Mouse (Mus musculus) ovary, adult 18-20 months (tissue): ENCODE results near the gene Dolk.
A peak's percentile ranks its signal among the peaks of the same experiment; 100 is the strongest.

ENCODE experiments used
- DNase-seq: peaks from one replicate; pipeline ENCODE4 v3.0.0; 2022; ENCODE audit warnings: low spot score, mixed read lengths

The Dolk gene

DNA sequence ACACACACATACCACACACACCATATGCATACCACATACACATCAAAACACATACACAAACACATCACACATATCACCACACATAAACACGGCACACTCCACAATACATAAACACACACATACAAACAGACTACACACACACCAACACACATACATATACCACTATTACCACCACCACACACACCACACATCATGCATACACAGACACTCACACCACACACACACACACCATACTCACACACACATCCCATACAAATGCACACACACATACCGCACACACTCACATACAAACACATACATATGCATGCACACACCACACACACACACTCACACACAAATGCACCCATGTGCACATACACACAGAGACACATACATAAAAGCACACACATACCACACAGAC lies 18.7 kb downstream of the Dolk start:
- DNase-seq, result no peak

DNA sequence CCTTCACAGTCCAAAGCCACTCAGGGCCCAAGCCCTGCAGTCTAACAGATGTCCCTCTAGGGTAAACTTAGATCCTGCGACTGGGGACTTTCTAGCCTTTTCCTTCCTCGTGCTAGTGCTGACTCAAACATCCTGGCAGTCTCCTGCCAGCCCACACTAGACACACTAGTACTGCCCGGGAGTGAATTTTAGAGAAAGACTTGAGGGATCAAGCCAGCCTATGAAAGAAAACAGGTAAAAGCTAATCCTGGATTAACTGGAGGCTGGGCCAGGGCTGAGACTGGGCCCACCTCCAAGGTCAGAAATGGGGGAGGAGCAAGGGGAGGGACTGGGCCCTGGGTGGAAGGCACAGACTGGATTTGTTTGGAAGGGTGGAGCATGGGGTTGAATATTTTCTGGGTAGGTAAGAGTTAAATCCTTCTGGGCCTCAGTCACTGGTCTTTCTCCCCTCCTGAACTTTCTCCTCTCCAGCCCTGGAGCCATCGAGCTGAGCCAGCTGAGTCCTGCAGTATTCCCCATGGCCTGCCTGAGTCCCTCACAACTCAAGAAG lies 19.7 kb downstream of the Dolk start:
- peak; percentile 55 for DNase-seq

DNA sequence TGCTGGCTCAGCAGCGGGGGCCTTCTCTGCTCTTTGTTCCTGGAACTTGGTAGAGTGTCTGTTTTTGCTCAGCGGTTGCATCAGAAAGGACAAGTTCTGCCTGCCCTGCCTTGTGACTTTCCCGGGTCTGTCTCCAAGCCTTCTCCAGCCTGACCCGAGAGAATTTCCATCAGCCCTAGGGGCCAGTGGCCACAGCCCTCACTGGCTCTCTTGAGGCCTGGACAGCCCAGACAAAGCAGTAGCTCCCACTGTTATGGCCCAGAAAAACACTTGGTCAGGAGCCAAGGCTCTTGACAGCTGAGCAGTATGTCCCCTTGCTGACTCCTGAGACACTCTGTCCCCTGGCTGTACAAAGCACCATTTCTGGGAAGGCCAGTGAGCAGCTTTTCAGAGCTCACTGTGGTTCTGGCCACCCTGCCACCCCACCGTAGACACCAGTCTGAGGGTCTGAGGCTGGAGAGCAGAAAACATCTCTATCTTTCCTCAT lies 20.3 kb downstream of the Dolk start, which contains the start of gene Phyhd1:
Gene Phyhd1 (plus strand): TSS at position 437 of the 487 bp plus-strand sequence.
- peak; percentile 54 for DNase-seq

DNA sequence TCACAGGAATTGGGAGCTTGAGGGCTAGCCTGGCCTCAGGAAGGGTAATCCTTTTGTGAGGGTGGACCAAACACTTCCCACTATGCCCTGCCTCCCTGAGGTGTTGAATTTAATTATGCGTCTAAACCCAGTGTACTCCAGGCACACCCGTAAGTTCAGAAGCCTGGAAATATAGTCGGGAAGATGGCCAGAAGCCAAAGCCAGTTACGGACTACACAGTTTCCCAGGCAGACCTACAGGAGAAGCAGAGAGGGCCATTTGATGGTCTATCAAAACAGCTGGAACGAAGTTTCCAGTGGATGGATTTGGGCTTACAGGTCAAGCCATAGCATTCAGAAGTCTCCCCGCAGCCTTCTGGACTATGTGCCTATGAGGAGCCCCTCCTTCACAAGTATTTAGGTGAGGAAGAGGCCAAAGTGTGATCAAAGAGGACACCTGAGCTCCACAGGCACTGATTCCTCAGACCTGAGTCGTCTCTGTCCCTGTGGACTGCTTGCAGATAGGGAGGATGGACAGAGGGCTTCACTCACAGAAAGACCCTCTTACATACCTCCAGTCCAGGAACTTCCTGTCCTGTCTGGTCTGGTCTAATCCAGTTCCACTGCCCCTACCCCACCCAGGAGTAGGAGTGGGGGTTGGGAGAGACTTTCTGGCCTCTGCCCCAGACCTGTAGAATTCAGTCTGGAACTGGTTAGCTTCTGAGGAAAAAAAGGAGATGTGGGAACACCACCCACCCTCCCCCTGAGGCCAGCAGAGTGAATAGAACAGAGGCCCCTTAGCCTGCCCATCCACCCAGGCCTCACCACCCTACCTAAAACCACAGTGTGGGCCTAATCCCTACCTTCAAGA lies 21.2 kb downstream of the Dolk start:
- no peak for DNase-seq

DNA sequence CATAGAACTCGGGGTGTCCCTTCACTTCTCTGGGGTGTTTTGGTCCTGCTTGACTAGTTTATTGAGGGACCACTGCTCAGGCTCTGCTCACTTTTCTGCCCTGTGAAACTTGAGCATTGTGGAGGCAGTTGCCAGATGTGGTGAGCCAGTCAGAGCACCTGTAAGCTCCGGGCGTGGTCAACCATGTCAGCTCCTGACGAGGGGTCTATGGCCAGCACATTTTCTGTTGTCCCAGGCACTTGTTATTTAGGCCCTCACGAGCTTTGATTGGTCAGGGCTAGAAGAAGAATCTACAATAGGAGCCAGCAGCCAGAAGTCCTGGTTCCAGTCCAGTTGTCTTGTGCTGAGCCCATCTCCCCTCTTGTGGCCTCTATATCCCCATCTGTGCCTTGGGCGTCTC lies 22.3 kb downstream of the Dolk start:
- DNase-seq, result no peak

DNA sequence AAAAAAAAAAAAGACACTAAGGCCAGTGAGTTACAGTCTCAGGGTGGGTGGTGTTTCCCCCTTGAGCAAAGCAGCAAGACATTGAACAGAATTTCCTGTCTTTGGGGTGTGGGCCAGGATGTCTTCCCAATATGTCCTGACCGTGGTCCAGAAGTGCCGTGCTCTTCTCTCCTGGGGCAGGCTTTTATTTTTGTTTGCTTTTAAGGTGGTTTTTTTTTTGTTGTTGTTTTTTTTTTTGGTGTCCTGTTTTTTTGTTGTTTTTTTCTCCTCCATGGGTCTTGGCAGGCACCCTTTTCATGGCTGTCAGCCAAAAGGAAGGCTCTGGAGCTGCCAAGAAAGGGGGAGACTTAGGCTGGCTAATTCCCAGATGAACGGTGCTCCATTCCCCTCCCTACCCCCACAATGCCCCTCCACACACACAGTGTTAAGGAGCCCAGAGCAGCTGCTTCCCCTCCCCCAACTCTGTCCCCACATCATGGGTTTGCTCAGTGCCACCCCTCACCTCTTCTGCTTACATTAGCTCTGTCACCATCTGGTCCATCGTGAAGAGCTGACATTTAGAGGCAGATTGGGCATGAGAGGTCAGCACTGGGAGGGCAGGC lies 23.2 kb downstream of the Dolk start:
- peak; percentile 47 for DNase-seq

DNA sequence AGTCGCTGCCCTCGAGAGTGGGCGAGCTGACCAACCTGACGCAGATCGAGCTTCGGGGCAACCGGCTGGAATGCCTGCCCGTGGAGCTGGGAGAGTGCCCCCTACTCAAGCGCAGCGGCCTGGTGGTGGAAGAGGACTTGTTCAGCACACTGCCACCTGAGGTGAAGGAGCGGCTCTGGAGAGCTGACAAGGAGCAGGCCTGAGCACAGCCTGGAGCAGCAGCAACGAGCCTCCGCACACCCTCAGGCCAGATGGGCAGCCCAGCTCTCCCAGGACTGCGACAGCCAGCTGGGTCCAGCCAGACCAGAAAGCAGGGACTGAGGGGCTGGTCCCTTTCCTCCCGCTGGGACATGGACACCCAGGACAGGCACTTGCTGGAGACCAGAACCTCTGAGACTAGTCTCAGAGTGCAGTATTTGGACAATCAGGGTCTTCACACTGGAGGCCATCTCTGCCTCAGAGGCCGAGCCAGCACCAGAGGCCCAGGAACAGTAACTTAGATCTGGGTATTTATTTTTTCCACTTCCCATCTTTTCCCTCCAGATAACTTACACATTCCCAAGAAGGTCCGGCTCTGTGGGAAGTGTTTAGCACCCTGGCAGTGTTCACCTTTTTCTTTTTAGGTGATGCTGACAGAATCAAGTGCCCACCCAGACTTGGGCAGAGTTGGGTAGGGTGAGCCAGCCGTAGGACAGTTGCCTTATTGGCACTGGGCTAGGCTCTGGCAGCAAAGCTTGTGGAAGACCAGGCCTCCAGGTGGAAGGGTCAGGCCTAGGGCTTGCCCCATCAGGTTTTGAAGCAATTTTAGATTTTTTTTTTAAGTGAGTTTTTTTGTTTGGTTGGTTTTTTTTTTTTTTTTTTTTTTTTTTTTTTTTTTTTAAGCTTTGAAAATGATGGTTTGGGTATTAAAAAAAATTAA lies 24.0 kb downstream of the Dolk start:
- no peak for DNase-seq

DNA sequence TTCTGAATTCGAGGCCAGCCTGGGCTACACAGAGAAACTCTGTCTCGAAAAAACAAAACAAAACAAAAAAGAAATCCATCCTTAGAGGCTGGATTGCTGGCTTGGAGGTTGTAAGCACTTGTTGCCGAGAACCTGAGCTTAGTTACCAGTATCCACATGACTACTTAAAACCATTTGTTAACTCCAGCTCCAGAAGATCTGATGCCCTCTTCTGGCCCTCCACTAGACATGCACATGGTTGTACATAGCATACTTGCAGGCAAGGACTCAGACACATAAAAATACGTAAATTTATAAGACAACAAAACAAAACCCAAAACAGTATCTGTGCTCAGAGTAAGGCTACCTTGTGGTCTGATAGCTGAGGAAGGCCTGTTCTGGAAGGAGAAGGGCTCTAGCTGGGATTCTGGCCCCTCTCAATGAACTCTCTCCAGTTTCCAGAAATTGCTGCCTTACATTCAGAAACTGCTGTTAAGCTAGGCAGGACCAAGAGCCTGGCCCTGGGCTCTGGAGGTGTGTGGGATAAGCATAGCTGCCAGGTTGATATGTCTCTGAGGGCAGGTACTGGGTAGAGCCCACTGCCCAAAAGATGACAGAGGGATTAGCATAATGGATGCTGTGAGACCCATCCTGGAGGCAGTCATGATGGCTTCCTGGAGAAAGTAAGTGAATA lies 24.9 kb downstream of the Dolk start:
- no peak for DNase-seq

DNA sequence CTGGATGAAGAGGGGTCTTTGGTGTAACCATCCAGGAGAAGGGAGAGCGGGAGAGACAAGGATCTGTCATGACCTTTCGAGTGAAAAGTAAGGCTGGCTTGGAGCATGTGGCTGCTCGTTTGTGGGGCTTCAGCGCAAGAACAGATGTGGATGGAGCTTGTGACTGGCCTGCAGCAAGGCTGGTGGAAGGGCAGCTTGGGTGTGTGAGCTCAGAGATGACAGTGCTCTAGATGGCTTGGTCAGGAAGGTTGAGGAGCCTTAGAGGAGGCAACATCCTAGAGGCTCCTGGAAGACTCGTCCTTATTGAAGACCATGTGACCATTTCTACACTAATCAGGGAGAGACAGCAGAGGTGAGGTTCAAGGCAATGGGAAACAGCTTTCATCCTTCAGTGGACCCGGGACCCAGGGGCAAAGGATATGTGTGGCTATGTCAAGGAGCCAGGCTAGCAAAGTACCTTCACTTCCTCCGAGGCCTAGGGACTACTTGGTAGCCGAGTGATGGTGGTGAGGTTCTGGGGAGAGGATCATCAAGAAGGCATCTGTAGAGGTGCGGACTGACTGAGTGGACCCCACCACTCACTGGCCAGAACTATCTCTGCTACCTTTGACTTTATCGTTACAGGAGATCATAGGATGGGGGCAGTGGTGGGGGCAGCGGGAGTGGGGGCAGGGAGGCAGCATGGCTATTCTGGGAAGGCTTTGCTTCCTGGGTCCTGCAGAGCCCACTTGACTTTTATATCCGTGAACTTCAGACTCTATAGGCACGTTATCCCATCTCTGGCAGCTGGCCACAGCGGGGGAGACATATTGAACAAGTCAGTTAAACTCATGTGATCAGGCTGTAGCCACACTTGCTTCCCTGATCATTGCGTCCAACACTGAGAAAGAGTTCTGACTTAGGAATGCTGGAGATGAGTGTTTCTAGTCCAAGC lies 26.7 kb downstream of the Dolk start:
- DNase-seq, result no peak

DNA sequence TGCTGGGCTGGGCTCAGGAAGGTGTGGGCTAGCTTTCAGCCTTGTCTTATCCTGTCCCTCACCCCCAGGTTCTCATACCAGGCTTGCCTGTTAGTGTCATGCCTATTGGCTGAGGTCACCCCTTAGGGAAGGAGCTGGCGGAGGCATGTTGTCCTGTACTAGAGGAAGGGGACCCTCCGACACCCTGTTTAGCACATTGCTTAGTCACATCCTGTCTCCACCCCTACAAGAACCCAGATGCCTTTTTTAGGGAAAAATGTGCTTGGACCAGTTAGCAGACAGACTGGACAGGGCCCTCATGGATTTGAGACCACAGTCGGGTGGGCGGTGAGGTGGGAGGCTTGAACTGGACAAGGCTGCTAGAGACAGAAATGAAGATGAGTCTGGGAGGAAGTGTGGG lies 27.5 kb downstream of the Dolk start:
- DNase-seq, result no peak

DNA sequence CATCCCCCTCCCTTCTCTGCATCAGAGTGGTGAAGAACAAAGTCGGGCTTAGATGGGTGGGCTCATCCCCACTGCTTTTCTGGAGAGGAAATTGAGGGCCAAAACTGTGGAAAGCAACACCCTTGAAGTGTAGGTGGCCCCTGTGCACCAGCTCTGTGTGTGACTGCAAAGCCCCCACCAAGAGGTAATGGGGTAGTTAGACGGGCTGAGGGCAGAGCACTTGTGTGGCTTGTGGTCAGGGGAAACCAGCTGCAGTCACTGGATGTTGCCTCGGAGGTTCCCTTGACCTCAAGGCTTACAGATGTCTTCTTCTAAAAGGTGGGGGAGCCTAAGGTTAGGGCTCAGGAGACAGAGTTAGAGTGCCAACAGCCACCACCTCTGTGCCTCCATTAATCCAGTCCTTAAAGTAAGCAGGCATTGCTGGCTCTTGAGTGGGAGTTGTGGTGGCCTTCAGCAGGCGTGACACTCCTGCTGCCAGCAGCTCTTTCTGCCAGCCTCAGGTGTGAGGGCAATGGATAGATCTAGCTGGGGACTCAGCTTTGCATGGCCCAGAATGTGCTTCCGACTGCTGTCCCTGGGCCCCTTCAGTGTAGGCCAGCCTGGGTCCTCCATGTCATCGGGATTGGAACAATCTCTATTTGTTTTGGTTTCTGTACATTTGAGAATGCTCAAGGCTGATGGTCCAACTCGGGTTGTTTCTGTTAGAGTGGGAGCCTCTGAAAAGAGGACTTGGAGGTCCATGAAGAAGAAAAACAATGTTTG lies 28.3 kb downstream of the Dolk start:
- no peak for DNase-seq

DNA sequence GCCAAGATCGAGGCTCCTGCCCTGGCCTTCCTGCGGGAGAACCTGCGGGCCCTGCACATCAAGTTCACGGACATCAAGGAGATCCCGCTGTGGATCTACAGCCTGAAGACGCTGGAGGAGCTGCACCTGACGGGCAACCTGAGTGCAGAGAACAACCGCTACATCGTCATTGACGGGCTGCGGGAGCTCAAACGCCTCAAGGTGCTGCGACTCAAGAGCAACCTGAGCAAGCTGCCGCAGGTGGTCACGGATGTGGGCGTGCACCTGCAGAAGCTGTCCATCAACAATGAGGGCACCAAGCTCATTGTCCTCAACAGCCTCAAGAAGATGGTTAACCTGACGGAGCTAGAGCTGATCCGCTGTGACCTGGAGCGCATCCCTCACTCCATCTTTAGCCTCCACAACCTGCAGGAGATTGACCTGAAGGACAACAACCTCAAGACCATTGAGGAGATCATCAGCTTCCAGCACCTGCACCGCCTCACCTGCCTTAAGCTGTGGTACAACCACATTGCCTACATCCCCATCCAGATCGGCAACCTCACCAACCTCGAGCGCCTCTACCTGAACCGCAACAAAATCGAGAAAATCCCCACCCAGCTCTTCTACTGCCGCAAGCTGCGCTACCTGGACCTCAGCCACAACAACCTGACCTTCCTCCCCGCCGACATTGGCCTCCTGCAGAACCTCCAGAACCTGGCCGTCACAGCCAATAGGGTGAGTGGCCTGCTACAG lies 29.4 kb downstream of the Dolk start:
- DNase-seq, result no peak

DNA sequence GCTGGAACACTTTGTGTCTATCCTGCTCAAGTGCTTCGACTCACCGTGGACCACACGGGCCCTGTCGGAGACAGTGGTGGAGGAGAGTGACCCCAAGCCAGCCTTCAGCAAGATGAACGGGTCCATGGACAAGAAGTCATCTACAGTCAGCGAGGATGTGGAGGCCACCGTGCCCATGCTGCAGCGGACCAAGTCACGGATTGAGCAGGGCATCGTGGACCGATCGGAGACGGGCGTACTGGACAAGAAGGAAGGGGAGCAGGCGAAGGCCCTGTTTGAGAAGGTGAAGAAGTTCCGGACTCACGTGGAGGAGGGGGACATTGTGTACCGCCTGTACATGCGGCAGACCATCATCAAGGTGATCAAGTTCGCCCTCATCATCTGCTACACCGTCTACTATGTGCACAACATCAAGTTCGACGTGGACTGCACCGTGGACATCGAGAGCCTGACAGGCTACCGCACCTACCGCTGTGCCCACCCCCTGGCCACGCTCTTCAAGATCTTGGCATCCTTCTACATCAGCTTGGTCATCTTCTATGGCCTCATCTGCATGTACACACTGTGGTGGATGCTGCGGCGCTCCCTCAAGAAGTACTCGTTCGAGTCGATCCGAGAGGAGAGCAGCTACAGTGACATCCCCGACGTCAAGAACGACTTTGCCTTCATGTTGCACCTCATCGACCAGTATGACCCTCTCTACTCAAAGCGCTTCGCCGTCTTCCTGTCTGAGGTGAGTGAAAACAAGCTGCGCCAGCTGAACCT lies 30.3 kb downstream of the Dolk start:
- DNase-seq, result no peak

DNA sequence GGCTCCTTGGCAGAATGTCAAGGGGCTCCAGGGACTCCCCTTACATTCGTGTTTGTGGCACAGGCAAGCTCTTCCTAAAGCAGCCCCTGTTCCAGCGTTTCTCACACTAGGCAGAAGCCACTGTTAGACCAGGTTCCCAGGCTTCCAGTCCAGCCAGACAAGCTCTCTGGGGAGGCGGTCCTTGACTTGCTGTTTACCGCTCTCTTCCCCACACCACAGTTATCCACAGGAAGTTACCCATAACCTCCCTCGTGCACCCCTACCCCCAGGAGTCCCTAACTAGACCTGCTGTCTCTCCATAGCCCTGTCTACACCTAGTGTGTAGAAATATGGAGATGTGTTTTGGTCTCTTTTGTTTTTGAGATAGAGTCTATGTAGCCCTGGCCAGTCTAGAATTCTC lies 32.3 kb downstream of the Dolk start:
- DNase-seq, result no peak

DNA sequence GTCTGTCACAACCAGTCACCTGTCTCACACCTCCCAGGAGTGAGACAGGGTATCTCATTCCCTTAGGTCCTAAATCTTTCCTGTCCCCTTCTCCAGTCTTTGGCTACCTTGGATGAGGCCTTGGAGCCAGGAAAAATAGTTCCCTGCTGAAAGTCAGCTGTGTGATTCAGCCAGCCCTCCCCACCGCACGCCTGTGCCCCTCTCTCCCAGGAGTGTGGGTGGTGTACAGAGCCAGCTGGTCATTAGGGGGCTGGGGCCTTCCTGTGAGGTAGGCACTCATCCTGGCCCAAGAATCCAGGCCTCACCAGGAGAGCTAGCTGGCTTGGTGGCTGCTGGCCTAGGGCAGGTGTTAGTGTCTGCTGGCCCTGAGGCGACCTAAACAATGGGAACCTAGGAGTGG lies 33.6 kb downstream of the Dolk start:
- no peak for DNase-seq

DNA sequence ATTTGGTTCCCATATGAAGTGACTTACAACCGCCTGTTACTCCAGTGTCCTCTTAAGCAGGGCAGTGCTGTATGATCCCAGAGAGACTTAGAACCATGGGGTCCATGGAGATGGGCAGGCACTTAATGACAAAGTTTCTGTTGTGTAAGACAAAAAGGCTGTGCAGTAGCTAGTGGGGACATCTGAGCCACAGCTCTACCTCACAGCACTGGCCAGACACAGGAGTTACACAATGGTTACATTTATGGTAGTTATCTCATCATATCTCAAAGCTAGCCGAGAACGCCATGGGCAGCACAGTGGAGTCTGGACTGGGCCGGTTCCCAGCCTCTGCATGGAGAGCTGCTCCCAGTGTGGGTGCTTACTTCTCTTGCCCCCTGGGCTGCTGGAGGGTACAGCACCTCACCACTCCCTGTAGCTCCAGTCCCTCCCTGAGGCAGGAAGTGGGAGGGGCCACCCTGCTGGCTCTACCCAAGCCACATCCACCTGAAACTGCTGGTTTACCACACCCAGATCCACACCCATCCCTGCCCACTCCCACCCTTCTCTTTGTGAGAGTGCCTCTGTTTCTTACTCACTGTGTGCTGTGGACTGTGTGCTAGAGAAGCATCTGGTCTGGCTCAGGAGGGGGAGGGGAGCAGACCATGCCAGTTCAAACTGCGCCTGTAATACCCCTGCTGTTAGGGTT lies 34.6 kb downstream of the Dolk start:
- no peak for DNase-seq
